Mouse (Mus musculus) MEL (cell line): ENCODE results near the gene Eif2b3.

Experiments
- CTCF ChIP-seq, 3 experiments: IDR thresholded peaks in 2 of 3; conservative IDR thresholded peaks in 1 of 3; 2 replicates each; pipeline ENCODE4 v1.5.1; 2011 to 2012; ENCODE audit warnings: low read length in 3 of 3, low read depth in 2 of 3, mild to moderate bottlenecking in 2 of 3, improper control_type of control experiment in 1 of 3, inconsistent platforms in 1 of 3, mixed read lengths in 1 of 3, moderate library complexity in 1 of 3; ENCODE audit not compliant: control insufficient read depth in 1 of 3, insufficient read depth in 1 of 3, poor library complexity in 1 of 3, severe bottlenecking in 1 of 3
- E2F4 ChIP-seq: IDR thresholded peaks from 2 replicates; pipeline ENCODE4 v1.6.1; 2011; ENCODE audit warnings: low read depth, low read length, improper control_type of control experiment, borderline replicate concordance
- EP300 ChIP-seq, 2 experiments: IDR thresholded peaks; 2 replicates each; pipeline ENCODE4 v1.6.1; 2011; ENCODE audit warnings: improper control_type of control experiment in 2 of 2, low read length in 2 of 2, low read depth in 1 of 2, mild to moderate bottlenecking in 1 of 2
- MYC ChIP-seq: IDR thresholded peaks from 2 replicates; pipeline ENCODE4 v1.6.1; 2011; ENCODE audit warnings: low read depth, mild to moderate bottlenecking, low read length, improper control_type of control experiment, moderate library complexity
- POLR2A ChIP-seq, 2 experiments: IDR thresholded peaks; 2 replicates each; pipeline ENCODE4 v1.6.1; 2011 to 2012; ENCODE audit warnings: low read length in 2 of 2, mild to moderate bottlenecking in 2 of 2, control low read depth in 1 of 2, improper control_type of control experiment in 1 of 2, low read depth in 1 of 2, moderate library complexity in 1 of 2; ENCODE audit not compliant: control insufficient read depth in 1 of 2, insufficient read depth in 1 of 2, poor library complexity in 1 of 2
- UBTF ChIP-seq: IDR thresholded peaks from 2 replicates; pipeline ENCODE4 v1.6.1; 2012; ENCODE audit warnings: low read depth, mild to moderate bottlenecking, inconsistent platforms, low read length, improper control_type of control experiment, moderate library complexity, borderline replicate concordance; ENCODE audit not compliant: insufficient read depth

GRCm38 (mm10) chr4:117004649-117005048 lies 14.6 kb upstream of the Eif2b3 start:
- TF ChIP-seq CTCF (IDR thresholded peaks at IDR 0.05 in 2 of 3, conservative IDR thresholded peaks at IDR 0.05 in 1 of 3; ENCODE audit: control insufficient read depth in 1 of 3, insufficient read depth in 1 of 3, low read depth in 2 of 3, low read length in 3 of 3, poor library complexity in 1 of 3, severe bottlenecking in 1 of 3) (no peak), POLR2A (IDR thresholded peaks at IDR 0.05; ENCODE audit: control insufficient read depth in 1 of 2, insufficient read depth in 1 of 2, low read depth in 1 of 2, low read length in 2 of 2, poor library complexity in 1 of 2) (no peak), EP300 (IDR thresholded peaks at IDR 0.05; ENCODE audit: low read depth in 1 of 2, low read length in 2 of 2) (no peak), MYC (no peak), UBTF (no peak), E2F4 (no peak)
